Mouse (Mus musculus) ovary, postnatal 10 days (tissue): Measurements from ENCODE around the gene Pou3f3.

Source experiments
- DNase-seq: peaks from one replicate; pipeline ENCODE4 v3.0.0; 2022; ENCODE audit warnings: low spot score

The Pou3f3 gene

DNA sequence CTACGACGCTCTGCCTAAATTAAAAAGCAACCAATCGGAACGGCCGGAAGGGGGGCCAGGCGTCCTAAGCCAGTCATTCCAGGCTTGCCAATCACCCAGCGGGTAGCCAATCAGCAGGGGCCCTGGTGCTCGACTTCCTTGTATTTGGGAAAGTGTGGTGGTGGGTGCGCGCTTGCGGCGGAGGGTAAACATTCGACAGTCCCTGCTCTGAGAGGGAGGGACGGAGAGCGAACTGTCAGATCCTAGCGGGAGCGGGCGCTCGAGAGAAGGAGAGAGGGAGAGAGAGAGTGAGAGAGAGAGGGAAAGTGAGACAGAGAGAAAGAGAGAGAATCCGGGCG lies at the start of gene Pou3f3:
Gene Pou3f3 (plus strand): TSS at position 191 of the 338 bp plus-strand sequence.
- no peak for DNase-seq

DNA sequence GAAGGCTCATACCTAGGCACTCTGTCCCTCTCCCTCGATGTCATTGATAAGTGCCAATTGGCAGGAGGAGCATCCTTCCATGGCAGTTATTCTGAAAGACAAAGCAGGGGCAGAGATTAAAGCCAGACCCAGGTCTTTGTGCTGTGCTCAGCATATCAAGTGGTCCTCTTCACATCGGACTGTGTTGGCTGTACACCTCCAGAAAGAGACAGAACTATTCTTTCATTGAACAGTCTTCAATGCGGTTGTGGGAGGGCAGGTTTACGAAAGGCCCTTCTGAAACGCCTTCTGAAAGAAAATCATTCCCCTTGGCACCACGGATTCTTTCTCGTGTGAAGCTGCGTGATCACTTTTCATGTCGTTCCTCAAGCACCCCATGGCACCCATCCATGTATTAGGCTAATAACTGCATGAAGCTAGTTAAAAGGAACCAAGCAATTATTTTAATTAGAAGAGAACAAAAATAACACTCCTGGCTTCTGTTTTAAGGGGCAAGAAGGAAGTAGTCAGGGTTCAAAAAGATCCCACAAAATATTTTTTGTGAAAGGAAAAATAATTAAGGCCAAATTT lies 47.1 kb upstream of the Pou3f3 start:
- DNase-seq, result no peak

DNA sequence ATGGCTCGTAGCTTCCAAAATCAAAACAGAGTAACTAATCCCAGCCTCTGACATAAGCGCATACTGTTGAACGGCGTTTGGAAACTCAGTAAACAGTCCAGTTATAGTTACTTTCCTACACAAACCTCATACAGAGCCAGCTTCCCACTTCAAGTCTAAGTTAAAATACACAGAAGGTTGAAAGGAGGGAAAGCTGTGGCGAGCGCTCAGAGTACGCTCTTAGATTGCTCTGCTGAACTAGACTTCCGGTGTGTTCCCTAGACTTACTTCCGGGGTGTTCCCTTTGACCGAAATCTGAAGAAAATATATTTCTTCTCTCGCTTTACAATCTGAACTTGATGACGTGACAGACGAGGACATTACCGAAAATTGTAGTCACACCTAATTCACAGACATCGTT lies 44.1 kb upstream of the Pou3f3 start:
- DNase-seq, result no peak

DNA sequence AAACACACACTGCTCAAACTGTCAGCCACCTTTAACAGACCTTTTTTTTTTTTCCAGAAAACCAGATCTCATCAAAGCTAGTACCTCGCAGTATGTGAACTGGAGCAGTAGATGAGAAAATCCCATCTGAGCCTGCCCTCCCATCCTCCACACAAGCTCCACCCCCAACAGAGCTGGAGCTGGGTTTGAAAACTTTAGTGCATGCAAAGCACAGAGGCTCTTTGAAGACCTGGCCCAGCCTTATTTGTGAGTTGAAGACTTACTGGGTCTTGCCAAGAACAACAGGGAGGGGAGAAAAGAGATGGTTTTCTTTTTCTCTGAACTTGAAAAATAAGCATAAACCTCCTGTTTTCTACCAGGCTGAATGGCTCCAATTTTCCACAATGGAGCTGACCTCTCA lies 28.0 kb upstream of the Pou3f3 start:
- DNase-seq, result no peak

DNA sequence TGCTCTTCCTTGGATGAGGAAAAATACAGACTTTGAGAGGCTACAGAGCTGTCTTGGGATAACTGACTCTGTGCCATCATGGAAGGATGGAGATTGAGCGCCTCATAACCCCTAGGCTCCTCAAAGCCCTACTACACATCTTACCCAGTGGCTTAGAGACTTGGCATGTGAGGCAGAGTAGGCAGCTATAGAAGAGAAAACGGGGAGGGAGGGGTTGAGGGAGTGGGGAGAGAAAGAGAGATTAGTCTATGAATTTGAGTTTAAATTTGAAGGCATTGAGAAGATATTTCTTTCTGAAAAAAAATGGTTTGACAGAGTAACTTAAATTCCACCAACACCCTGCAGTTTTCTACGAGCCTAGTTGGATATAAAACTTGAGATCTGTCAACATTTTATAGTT lies 14.9 kb upstream of the Pou3f3 start:
- DNase-seq, result no peak

DNA sequence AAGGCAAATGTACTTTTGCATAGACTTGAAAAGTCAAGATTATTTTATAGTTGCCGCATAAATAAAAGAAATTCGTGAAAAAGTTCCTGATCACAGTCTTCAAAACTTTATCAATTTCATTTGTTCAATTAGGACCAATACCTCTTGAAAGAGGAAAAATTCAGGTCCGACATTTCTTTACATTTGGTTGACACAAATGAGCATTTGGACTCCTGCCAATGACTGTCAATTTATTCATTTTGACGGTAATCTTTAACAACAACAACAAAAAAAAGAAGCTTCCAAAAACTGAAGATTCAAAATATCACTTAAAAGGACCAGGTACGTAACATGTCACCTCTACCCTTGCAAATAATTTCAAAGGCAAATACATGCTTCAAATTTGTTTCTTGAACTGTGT lies 13.8 kb upstream of the Pou3f3 start:
- DNase-seq, result no peak

DNA sequence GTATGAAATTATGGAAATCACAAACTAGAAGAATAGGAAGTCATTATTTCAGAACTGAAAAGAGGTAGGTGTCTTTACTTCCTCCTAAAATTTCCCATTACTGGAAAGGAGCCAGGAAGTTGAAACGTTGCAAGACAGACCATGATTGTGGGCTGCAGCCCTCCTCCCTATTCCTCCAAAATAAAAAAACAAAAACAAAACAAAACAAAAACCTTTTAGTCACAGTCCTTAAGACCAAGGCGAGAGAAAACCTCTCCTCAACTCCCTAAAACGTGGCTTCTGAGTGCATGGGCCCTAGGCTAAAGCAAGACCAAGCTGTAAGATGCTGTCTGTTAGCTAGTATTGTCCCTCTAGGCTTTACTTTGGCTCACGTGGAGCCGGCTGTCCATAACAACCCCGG lies 11.7 kb upstream of the Pou3f3 start:
- no peak for DNase-seq

DNA sequence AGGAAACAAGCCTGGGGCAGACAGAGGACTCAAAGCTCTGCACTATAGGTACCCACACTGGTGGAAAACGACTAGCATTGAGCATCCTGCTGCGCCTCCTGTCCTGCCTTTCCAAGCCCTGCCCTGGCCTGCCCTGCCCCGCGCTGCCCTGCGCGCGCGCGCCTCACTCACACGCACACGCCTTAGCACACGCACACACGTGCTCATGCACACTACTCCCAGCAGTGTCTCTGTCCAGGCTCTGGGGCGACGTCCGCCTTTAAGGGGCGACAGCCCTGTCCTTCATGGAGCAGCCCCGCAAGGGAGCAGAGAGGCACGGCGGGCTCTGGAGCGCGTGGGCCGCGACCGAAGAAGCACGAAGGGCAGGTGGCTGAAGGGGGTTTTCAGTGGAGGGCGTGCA lies 11.2 kb upstream of the Pou3f3 start:
- DNase-seq, result no peak

DNA sequence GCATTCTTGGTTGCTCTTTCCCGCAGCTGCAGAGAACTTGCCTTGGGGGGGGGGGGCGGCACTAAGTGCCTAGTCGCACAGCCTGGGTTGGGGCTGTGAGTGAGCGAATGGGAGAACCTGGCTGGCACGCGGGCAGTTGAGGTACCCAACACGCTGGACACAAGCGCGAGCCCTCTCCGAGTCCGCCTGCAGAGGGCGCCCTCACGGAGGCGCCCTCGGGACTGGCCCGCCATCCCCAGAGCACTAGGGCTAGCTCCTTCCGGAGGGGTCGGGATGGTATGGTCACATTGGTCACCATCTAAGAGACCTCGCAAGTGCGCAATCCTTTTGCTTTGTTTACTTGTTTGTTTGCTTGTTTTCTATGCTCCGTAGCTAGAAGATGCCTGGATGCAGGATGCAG lies 10.8 kb upstream of the Pou3f3 start:
- no peak for DNase-seq

DNA sequence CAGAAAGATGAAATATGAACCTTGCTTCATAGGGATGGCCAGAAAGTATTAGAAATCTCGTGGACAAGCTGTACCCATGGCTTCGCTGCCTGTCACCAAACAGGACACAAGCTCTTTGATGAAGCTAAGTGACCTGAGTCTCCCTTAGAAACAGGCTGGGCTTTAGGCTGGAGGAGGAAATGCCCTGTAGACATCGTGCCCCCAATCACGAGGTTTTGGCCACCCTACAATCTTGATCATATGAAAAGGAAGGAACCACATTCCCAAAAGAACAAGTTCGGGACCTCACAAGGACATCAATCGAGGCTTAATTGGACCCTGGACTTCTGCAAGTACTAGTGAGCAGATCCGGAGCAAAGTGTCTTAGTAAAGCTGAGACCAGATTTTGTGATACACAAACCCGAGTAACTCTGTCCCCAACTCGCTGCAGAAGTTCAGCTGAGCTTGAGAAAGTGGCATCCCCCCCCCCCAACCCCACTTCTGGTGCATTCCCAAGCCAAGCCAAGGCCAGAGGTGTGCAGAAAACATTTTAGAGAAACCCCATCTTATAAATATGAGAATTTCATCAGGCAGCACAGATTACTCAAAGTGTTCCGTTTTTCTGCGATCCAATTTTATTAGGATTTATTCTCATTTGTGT lies 10.1 kb upstream of the Pou3f3 start:
- no peak for DNase-seq

DNA sequence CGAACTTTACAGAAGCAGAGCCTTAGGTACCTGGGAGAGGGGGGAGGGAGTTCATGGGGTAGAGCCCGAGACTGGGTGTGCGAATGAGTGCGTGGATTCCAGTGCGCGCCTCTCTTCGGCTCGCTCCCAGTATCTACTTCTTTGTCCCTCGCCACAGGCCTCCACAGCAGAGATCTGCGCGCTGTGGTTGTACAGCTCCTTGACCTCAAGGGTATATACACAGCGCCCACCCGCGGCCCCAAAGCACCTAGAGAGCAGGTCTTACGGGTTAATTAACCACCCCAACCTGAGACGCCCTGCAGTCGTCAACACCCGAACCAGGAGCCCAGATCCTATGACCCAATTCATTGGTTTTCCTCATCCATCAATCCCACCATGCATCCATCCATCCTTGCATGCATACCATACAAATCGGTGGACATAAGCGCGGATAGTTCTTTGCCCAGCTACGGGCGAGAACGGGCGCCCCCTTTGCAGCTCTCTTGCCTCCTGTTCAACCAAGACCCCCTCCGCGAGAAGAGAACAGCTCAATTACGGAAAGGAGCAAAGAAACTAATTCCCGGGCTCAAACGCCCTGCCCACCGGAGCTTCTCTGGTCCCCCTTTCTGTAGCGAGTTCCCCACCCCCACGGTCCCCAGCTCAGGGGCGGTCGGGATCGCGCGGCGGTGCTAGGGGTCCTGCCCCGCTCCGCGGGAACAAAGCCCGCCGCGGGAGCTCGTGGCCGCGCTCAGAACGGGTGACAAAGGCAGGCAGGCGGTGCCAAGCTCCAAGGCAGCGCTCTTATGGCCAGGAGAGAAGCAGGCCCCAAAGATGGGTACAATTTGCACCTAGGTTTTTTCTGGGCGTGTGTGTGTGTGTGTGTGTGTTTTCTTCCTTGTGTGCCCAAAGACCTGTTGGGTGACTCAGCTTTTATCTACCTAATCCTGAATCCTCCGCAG lies 9.1 kb upstream of the Pou3f3 start:
- DNase-seq, result no peak

DNA sequence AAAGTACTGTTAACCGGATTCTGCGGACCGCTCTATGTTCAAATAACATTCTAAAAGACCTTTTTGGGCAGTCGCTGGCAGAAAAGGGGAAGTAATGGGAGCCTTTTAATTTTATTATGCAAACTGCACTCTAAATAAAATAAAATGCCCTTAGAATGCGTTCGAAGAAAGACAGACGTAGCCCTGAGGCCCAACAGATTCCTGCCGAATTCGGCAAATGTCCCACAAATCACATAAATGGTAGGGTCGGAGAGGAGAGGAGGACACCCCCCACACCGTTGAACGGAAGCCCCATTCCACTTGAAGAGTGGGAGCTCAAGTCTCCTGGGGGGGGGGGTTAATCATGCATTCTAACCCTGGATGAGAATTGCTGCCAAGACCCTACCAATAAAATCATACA lies 8.3 kb upstream of the Pou3f3 start:
- DNase-seq, result no peak

DNA sequence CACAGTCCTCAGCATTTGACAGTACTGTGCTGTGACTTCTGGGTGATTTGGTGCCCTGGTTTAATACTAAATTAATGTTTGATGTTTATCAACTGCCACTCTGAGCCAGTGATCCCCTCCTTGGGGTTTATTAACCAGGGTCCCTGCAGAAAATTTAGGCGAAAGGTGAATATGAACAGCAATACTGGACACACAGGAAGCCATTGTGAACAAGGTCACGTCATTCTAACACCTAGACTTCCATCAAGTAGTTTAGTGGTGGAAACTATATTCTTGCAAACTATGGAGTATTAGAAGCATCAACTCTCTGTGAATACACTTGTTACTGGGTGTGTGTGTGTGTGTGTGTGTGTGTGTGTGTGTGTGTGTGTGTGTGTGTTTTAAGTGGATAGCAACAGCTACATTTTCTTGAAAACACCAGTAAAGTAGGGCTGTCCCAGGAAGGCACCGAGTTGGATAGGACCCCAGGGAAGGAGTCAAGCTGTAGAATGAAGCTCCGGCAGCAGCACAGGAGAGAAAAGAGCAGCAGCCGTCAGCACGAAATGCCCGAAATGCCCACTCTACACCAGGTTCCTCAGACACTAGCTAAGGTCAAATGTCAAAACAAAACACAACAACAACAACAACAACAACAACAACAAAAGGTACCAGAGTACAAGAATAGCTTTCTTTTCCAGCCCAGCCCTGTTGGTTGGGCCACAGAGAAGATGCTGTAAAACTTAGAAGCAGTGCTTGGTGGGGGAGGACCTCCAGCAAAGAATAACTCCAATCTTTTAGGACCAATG lies 7.6 kb upstream of the Pou3f3 start:
- DNase-seq, result no peak

DNA sequence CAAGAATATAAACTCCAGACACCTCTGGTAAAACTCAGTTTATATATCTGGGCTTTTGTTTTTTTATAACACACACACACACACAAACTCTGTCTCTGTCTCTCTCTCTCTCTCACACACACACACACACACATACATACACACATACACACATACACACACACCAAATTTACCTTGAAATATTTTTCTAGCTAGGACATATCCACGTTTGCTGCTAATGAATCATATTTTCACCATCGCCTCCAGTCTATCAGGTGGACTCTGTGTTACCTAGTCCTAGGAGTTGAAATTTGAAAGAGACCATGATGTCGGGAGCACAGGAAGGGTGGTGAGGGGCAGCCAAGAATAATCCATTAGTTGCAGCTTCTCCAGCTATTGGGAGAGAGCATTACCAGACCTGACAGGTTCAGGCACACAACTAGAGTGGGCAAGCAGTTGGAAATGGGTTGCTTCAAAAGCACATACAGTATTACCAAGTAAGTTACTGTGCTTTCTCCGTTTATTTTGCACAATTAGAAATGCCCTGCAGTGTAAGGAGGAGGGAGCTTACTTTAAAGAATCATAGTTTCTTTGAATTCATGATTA lies 6.9 kb upstream of the Pou3f3 start:
- DNase-seq, result no peak

DNA sequence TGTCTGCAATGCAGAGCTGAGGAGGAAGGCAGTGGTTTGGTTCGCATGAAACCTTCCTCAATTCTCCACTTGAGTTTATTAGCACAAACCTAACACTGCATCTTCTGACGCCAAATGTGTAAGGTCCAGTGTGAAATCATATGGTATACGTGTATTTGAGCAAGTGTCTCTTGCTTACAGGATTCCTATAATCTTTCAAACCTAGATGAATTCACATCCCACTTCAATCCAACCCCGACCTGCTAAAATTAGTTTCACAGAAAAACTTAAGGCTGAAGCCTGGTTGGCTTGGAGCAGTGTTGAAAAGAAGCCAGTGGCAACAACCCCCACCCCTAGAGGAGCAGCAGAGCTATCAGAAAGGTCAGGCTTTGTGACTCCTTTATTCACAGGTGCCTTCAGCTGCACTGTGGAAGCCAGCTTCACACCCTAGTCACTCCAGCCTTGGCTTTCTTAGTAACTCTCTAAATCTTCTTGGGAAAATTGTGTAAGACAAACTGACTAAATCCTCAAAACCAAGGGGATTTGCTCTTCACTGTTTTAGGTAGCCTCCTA lies 5.5 kb upstream of the Pou3f3 start:
- no peak for DNase-seq

DNA sequence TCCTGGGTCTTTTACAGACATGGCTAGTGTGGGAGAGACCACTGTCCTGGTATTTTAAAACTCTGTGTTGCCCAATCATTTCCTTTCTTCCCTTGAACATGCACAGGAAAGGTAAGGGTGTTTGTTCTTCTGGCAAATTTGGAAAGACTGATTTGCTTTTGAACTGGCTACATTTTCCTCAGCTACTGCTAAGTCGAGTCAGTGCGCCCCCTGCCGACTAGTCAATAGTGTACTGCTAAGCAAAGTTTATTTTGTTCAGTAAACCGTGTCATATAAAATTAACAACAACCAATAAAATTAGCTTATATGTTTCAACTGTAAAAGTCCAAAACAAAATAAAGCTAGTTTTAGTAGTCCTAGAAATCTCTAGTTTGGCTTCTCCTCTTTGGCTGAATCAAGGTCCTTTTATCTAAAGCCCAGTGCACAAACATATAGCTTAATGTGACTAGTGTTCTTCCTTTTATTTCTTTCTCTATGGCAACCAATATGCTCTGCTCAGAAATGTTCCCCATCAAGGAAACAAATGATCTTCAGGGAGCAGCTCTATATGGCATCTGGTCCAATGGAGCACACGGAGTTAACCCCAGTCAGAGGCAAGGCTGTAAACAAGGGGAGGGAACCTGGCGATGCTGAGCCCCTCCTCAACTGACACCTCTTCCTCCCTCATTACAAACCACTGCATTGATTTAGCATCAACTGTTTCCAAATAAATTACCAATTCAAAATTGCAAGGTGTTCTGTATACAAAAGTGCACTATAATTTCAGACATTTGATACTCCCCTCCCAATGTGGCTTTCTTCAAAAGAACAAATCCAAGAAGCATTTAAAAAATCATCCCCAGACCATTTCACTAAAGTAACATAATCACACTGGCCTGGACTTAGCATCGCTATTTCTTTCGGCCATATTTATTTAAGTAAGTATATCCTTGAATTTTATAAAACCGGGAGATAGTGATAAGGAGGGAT lies 4.1 kb upstream of the Pou3f3 start:
- no peak for DNase-seq

DNA sequence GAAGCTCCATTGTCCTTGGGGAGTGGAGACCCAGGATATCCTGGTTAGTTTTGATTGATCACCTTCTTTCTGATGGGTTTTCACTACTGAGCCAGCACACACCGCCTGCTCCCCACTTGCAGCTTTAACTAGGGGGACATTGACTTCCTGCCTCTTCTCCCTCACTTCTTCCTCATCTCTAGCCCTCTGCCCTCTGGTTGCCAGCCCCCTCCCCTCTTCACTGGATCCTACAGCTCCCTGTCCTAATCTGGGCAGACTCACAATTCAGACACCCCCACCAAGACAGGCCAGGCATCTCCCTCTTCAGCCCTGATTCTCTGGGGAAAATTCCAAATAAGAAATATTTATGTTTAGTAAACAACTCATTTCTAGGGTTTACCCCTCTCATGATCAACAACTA lies 3.3 kb upstream of the Pou3f3 start:
- DNase-seq, result no peak

DNA sequence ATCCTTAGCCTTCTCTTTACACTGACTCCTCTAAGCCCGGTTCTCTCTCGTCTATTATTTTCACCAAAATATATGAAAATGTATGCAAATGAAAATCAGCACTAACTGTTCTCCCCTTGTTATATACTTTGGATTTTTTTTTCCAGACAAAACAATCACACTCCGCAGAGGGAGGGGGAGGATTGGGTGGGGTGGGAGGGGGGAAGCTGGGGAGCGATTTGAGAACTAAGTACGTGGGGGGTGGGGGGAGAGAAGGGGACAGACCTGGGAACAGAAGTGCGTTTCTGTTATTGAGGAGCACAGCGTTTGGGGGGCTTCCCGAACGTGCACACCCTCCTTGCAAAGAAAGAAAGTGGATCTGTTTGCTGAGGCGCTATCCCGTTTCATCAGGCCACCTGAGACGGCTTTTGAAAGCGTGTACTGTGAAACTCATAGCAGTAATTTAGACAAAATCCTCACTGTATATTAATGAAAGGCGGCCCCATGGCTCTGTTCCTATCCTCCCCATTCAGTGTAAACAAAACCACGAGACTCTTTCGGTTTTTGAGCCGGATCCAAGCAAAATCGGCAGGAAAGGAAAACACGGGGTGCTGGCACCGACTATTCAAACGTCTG lies 2.4 kb upstream of the Pou3f3 start:
- DNase-seq, result no peak

DNA sequence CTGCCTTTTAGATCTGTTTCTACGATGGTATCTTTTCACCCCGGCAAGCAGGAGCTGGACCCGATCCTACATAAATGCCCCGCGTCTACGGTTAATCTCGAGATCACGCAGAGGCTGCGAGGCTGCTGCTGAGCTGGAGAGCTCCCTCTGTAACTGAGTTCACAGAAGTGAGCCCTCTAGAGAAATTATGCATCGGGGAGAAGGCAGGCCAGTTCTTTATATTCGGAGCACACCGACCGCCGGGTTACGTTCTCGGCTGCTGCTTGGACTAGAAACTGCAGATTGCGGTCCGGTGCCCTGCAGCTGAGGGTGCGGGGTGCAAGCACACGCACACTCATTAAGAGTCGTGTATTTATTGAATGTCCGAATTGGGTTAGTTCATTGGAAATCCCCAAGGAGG lies 1.7 kb upstream of the Pou3f3 start:
- no peak for DNase-seq

DNA sequence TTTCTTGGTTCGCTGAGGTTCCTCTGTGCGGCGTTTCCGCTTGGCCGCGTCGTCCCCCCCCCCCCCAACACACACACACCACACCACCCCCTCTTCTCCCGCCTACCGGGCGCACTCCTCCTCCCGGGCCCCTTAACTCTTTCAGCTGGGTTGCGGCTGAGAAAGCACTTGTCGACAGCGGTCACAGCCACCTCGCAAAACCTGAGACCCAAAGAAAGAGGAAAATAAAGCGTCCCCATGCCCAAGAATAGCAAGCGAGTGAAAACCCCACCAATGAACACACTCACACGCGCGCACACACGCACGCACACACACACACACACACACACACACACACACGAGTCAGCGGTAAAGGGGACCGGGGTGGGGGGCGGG lies 1.3 kb upstream of the Pou3f3 start:
- DNase-seq, result no peak
